ENCODE assay signal across 9 mouse cellular contexts in the genomic region with DNA sequence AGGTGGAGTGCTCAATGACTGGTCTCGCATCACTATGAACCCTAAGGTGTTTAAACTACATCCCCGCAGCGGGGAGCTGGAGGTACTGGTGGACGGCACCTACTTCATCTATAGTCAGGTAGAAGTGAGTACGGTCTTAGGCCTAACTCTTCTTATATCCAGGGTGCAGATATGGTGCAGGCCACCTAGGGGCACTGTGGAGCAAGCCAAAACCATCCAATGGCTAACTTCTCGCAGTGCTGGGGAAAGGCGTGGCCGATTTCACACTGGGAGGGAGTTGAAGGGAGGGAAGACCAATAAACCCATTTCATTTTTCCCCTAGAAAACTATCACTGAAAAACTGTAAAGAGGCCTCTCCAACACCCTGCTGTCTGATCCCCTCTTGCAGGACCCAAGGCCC. TPM values are rescaled to one million over a fixed set of nuclear protein-coding genes. Genes with fewer than 3 reads are reported as not detected.
DNase-seq lines count a peak whose midpoint lies in the region; ATAC-seq and TF ChIP-seq lines count a peak whose summit lies in the region.
"Had no signal": no experiment of that assay in that cellular context is flagged by ENCODE, and none has a peak within 500 bp of the region (broad histone marks: within the 10 kb centered on the region; RNA-seq: fewer than 3 reads in every experiment).

No protein-coding gene starts in this region.

- WGBS in hindbrain, embryonic 10.5 days, result 81% methylated on average over 8 of the region's 8 CpGs
- WGBS in hindbrain, embryonic 14.5 days, result 88% methylated on average over 8 of the region's 8 CpGs
- WGBS in liver, embryonic 13.5 days (ENCODE audit: insufficient replicate concordance), result 61% methylated on average over 8 of the region's 8 CpGs
- 87% methylated on average over 8 of the region's 8 CpGs for WGBS in limb, embryonic 10.5 days
- 89% methylated on average over 8 of the region's 8 CpGs for WGBS in forebrain, embryonic 13.5 days
- WGBS in intestine, embryonic 15.5 days, result 87% methylated on average over 8 of the region's 8 CpGs

- H3K4me1 ChIP-seq in hindbrain, embryonic 10.5 days (replicated peaks), result 0 out of 2 replicates have a peak, but pooled peaks cover 3% of the 10 kb centered on the region
- H3K4me1 ChIP-seq in hindbrain, embryonic 14.5 days (replicated peaks; ENCODE audit: control insufficient read depth, insufficient read depth, low read length), result no peaks in the 10 kb centered on the region
- peaks cover 4% of the 10 kb centered on the region for H3K4me1 ChIP-seq in E14TG2a.4 (replicated peaks; ENCODE audit: low read depth, low read length)
- peaks cover 14% of the 10 kb centered on the region for H3K4me1 ChIP-seq in liver, embryonic 13.5 days (replicated peaks)
- no peaks in the 10 kb centered on the region for H3K4me1 ChIP-seq in limb, embryonic 10.5 days
- no peaks in the 10 kb centered on the region for H3K4me1 ChIP-seq in forebrain, embryonic 13.5 days
- no peaks in the 10 kb centered on the region for H3K4me1 ChIP-seq in intestine, embryonic 15.5 days (replicated peaks)

- H3K4me2 ChIP-seq in hindbrain, embryonic 14.5 days (replicated peaks), result no peak overlapping the region
- no peak overlapping the region; the same call in 1 of the 2 replicates for H3K4me2 ChIP-seq in liver, embryonic 13.5 days
- no peak overlapping the region for H3K4me2 ChIP-seq in forebrain, embryonic 13.5 days
- H3K4me2 ChIP-seq in intestine, embryonic 15.5 days (replicated peaks), result no peak overlapping the region

- no peak for ATAC-seq in hindbrain, embryonic 14.5 days (ENCODE audit: low FRiP score)
- ATAC-seq in liver, embryonic 13.5 days (ENCODE audit: low read depth), result peak; percentile 77
- no peak for ATAC-seq in forebrain, embryonic 13.5 days
- no peak for ATAC-seq in intestine, embryonic 15.5 days

- H3K4me3 ChIP-seq in hindbrain, embryonic 10.5 days, result no peak overlapping the region
- H3K4me3 ChIP-seq in hindbrain, embryonic 14.5 days (replicated peaks; ENCODE audit: low read length), result no peak overlapping the region
- H3K4me3 ChIP-seq in E14TG2a.4 (replicated peaks; ENCODE audit: low read length), result no peak overlapping the region
- no peak overlapping the region for H3K4me3 ChIP-seq in liver, embryonic 13.5 days (replicated peaks)
- no peak overlapping the region for H3K4me3 ChIP-seq in limb, embryonic 10.5 days
- H3K4me3 ChIP-seq in forebrain, embryonic 13.5 days, result no peak overlapping the region
- H3K4me3 ChIP-seq in intestine, embryonic 15.5 days (replicated peaks), result no peak overlapping the region

- H3K36me3 ChIP-seq in hindbrain, embryonic 10.5 days, result no peaks in the 10 kb centered on the region
- no peaks in the 10 kb centered on the region for H3K36me3 ChIP-seq in hindbrain, embryonic 14.5 days (replicated peaks; ENCODE audit: control insufficient read depth, insufficient read depth)
- no peaks in the 10 kb centered on the region for H3K36me3 ChIP-seq in E14TG2a.4 (ENCODE audit: insufficient read depth, low read length)
- H3K36me3 ChIP-seq in liver, embryonic 13.5 days, result no peaks in the 10 kb centered on the region
- H3K36me3 ChIP-seq in limb, embryonic 10.5 days, result no peaks in the 10 kb centered on the region
- no peaks in the 10 kb centered on the region for H3K36me3 ChIP-seq in forebrain, embryonic 13.5 days (ENCODE audit: poor library complexity, severe bottlenecking)
- H3K36me3 ChIP-seq in intestine, embryonic 15.5 days, result no peaks in the 10 kb centered on the region

- peak; percentile 5 for DNase-seq in hindbrain, embryonic 10.5 days (ENCODE audit: low spot score)
- no peak for DNase-seq in hindbrain, embryonic 14.5 days (ENCODE audit: low spot score)
- peak; percentile 52 for DNase-seq in adrenal gland, postnatal 14 days
- peak; percentile 37 for DNase-seq in liver, embryonic 13.5 days
- no peak for DNase-seq in limb, embryonic 10.5 days (ENCODE audit: low spot score)

- H3K27ac ChIP-seq in hindbrain, embryonic 10.5 days, result no peak overlapping the region
- H3K27ac ChIP-seq in hindbrain, embryonic 14.5 days, result no peak overlapping the region
- H3K27ac ChIP-seq in liver, embryonic 13.5 days, result no peak overlapping the region
- no peak overlapping the region for H3K27ac ChIP-seq in limb, embryonic 10.5 days
- no peak overlapping the region for H3K27ac ChIP-seq in forebrain, embryonic 13.5 days
- H3K27ac ChIP-seq in intestine, embryonic 15.5 days, result no peak overlapping the region

- peaks cover 57% of the 10 kb centered on the region for H3K27me3 ChIP-seq in hindbrain, embryonic 10.5 days (ENCODE audit: insufficient read depth, poor library complexity, severe bottlenecking)
- H3K27me3 ChIP-seq in hindbrain, embryonic 14.5 days (ENCODE audit: control insufficient read depth, insufficient read depth, low read length), result no peaks in the 10 kb centered on the region
- 0 out of 2 replicates have a peak, but pooled peaks cover 4% of the 10 kb centered on the region for H3K27me3 ChIP-seq in E14TG2a.4 (ENCODE audit: insufficient read depth, low read length)
- H3K27me3 ChIP-seq in liver, embryonic 13.5 days, result no peaks in the 10 kb centered on the region
- peaks cover 94% of the 10 kb centered on the region for H3K27me3 ChIP-seq in limb, embryonic 10.5 days (ENCODE audit: low read depth, poor library complexity, severe bottlenecking)
- no peaks in the 10 kb centered on the region for H3K27me3 ChIP-seq in forebrain, embryonic 13.5 days
- 0 out of 2 replicates have a peak, but pooled peaks cover 6% of the 10 kb centered on the region for H3K27me3 ChIP-seq in intestine, embryonic 15.5 days (replicated peaks)

- H3K9me3 ChIP-seq in hindbrain, embryonic 10.5 days, result no peaks in the 10 kb centered on the region
- H3K9me3 ChIP-seq in hindbrain, embryonic 14.5 days (ENCODE audit: control insufficient read depth, low read length), result no peaks in the 10 kb centered on the region
- H3K9me3 ChIP-seq in E14TG2a.4 (ENCODE audit: low read length), result no peaks in the 10 kb centered on the region
- no peaks in the 10 kb centered on the region for H3K9me3 ChIP-seq in liver, embryonic 13.5 days (replicated peaks)
- H3K9me3 ChIP-seq in limb, embryonic 10.5 days (replicated peaks), result no peaks in the 10 kb centered on the region
- H3K9me3 ChIP-seq in forebrain, embryonic 13.5 days (replicated peaks), result no peaks in the 10 kb centered on the region
- no peaks in the 10 kb centered on the region for H3K9me3 ChIP-seq in intestine, embryonic 15.5 days

- peak; percentile 21; the same call in 1 of the 2 replicates for TF ChIP-seq CTCF in E14TG2a.4 (conservative IDR thresholded peaks at IDR 0.05; ENCODE audit: low read length)

- no peak overlapping the region for H3K9ac ChIP-seq in hindbrain, embryonic 14.5 days
- no peak overlapping the region for H3K9ac ChIP-seq in liver, embryonic 13.5 days
- no peak overlapping the region for H3K9ac ChIP-seq in forebrain, embryonic 13.5 days
- no peak overlapping the region for H3K9ac ChIP-seq in intestine, embryonic 15.5 days

RNA-seq across cellular contexts. Expression of gene Otud6a, which starts 33.8 kb away (rescaled TPM):
- polyA plus RNA-seq in hindbrain, embryonic 10.5 days (2016; fragmentation: Nextera tagmentation; extraction: Ambion mirVana), result not detected in 2 replicates
- not detected in 2 replicates for polyA plus RNA-seq in hindbrain, embryonic 14.5 days (2014; fragmentation: Nextera tagmentation; extraction: Ambion mirVana)
- not detected in 2 replicates for total RNA-seq in adrenal gland, postnatal 14 days (2021)
- polyA plus RNA-seq in liver, embryonic 13.5 days (2015; fragmentation: Nextera tagmentation; extraction: Ambion mirVana), result not detected in 2 replicates
- polyA plus RNA-seq in limb, embryonic 10.5 days (2016; fragmentation: Nextera tagmentation; extraction: Ambion mirVana), result not detected in 2 replicates
- not detected in 2 replicates for polyA plus RNA-seq in forebrain, embryonic 13.5 days (2015; fragmentation: Nextera tagmentation; extraction: Ambion mirVana)
- polyA plus RNA-seq in intestine, embryonic 15.5 days (2015; fragmentation: Nextera tagmentation; extraction: Ambion mirVana), result not detected in 2 replicates
- polyA plus RNA-seq: stomach, embryonic 16.5 days had no signal

RNA-seq across cellular contexts. Expression of gene Awat2, which starts 47.5 kb away (rescaled TPM):
- 0.63 and 0.95 TPM in 2 replicates for polyA plus RNA-seq in hindbrain, embryonic 10.5 days (2016; fragmentation: Nextera tagmentation; extraction: Ambion mirVana)
- polyA plus RNA-seq in hindbrain, embryonic 14.5 days (2014; fragmentation: Nextera tagmentation; extraction: Ambion mirVana), result 0.39 TPM in 1 of 2 replicates, not detected in the other
- total RNA-seq in adrenal gland, postnatal 14 days (2021), result 0.48 and 0.75 TPM in 2 replicates
- 0.23 and 0.39 TPM in 2 replicates for polyA plus RNA-seq in liver, embryonic 13.5 days (2015; fragmentation: Nextera tagmentation; extraction: Ambion mirVana)
- 0.79 and 1.1 TPM in 2 replicates for polyA plus RNA-seq in limb, embryonic 10.5 days (2016; fragmentation: Nextera tagmentation; extraction: Ambion mirVana)
- polyA plus RNA-seq in forebrain, embryonic 13.5 days (2015; fragmentation: Nextera tagmentation; extraction: Ambion mirVana), result 0.45 and 0.57 TPM in 2 replicates
- polyA plus RNA-seq in intestine, embryonic 15.5 days (2015; fragmentation: Nextera tagmentation; extraction: Ambion mirVana), result 0.52 and 0.90 TPM in 2 replicates

Comparison
In these comparisons a context has a peak if more than half of its experiments do, and no peak if none do; other contexts are left out.
1. DNase-seq: peak in hindbrain, embryonic 10.5 days (single experiment), adrenal gland, postnatal 14 days (single experiment) and liver, embryonic 13.5 days (single experiment); none in hindbrain, embryonic 14.5 days (single experiment) and limb, embryonic 10.5 days (single experiment).